Mouse (Mus musculus) cerebellum, postnatal 14 days (tissue): ENCODE data around the gene Gm37240.
A peak's percentile ranks its signal among the peaks of the same experiment; 100 is the strongest.

Experiments used
- DNase-seq, 2 experiments: peaks; one replicate each; pipeline ENCODE4 v3.0.0; 2021; ENCODE audit warnings: mixed read lengths in 2 of 2

Gene Gm37240

GRCm38 (mm10) chr3:85110762-85111161 is 776.6 kb downstream of the Gm37240 start:
- no peak for DNase-seq

DNA sequence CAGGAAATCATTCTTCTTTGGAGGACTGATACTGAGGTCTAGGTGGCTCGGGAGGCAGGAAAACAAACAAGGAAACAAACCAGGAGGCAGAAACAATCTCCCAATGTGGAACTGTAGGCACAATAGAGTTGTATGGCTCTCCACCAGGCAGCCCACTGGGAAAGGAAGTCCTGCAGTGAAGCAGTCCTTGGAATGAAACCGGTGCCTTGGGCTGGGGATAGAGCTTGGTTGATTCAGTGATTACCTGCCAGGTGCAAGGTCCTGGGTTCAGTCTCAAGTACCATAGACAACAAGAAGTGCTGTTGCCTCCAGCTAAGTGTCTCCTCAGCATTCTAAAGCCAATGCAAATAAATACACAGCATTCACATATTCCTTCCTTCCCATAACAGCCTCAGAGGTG is 778.1 kb downstream of the Gm37240 start:
- DNase-seq, result no peak

DNA sequence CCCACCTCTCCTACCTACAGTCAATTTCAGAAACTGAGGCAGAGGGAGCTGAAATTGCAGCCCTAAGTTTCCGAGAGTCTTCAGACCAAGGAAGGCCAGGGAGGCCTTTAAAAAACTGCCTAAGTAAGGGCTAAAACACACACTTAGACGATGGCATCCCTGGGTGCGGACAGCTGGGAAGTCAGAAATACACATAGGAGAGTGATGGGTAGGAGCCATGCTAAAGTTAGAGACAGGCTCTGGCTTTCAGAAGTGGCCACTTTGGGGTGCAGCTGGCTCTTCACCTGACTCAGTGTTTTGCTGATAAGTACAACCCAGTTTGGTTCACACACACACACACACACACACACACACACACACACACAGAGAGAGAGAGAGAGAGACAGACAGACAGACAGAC is 778.9 kb downstream of the Gm37240 start:
- DNase-seq, result no peak

DNA sequence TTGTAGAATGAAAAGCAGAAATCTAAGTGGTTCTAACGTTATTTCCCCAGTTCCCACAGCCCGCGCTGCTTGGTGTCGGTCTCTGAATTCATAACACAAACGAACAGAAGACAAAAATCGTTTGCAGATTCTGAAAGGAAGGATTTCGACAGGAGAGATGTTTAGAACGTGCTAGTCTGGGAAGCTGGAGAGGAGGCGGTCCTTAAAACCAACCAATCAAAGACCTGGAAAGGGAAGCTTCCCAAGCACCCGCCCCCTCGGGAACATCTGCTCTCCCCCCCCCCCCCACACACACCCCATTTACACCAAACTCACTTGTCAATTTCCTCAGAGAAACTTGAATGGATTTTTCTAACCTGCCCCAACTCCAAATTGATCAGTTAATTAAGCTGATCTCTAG is 780.4 kb downstream of the Gm37240 start:
- DNase-seq, result no peak

DNA sequence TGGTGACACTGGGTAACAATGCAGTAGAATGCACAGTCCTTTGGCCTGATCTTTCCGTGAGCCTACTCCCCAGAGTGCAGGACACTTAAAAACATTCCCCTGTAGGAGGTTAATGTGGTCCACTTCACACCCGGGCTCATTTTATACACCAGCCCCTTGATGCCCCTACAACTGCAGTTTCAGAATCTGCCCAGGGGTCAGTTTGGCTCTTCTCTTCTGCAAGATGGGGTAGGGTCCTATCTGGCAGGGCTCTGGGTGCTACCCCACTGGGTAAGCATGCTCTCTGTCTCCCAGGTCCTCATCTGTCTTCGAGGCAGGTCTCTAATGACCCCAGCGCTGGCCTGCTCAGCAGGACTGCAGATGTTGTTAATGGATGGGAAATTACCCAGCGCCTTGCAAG is 783.0 kb downstream of the Gm37240 start:
- no peak for DNase-seq

GRCm38 (mm10) chr3:85080882-85081558 is 806.3 kb downstream of the Gm37240 start:
- no peak for DNase-seq

DNA sequence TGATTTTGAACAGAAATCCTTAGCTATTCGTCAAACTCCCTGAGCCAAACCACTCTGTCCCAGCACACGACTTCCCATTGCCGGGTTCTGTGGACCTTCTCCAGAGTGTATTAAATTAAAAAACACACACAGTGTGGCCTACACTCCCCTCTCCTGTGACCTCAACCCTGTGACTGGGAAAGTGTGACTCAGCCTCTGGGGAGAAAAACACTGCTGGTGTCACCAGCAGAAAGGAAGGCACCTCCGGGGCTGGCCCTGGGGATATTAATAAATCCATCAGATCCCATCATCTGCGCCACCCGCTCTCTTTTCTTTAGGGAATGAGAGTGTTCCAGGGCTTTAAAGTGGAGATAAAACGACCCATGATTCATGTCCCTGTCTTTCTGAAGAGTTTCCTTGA is 823.2 kb downstream of the Gm37240 start:
- DNase-seq, result no peak

DNA sequence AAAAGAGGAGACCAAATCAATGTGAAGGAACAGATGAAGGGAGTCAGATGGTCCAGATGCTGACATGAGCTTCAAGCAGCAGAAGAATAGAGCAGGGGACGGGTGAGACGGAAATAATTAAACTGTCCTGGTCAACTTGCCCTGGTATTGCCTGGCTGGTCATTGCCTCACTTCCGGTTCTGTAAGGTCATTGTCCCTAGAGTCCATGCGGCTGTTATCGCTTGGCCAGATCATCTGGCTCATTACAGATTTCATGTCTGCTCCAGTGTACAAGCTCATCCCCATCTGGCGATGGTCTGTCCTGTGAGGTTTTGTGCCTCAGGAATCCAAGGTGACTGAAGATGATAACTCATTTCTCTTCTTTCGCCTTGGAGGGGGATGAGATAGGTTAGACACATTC is 827.2 kb downstream of the Gm37240 start:
- DNase-seq, result no peak

GRCm38 (mm10) chr3:85057245-85057644 is 830.1 kb downstream of the Gm37240 start:
- no peak for DNase-seq

- DNase-seq, result no peak
Measured at GRCm38 (mm10) chr3:85053526-85053925, 833.8 kb downstream of the Gm37240 start.

DNA sequence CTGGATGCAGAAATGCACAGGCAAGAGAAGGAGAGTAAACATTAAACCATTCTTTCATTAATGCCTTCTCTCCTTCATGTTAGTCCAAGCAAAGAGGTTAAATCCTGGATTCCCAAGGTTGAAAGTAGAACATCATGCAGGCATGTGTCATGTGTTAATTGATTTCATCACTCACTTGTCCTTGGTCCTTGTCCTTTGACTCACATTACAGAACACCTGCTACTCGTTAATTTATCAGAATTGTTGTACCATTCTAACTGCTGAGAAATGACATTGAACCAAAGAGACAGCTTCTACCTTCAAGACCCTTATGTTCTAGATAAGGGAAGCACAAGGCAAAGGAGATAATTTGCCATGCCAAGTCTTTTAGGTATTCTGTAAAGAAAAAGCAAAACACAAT is 835.1 kb downstream of the Gm37240 start:
- no peak for DNase-seq

GRCm38 (mm10) chr3:85048569-85048968 is 838.7 kb downstream of the Gm37240 start:
- DNase-seq, result no peak

DNA sequence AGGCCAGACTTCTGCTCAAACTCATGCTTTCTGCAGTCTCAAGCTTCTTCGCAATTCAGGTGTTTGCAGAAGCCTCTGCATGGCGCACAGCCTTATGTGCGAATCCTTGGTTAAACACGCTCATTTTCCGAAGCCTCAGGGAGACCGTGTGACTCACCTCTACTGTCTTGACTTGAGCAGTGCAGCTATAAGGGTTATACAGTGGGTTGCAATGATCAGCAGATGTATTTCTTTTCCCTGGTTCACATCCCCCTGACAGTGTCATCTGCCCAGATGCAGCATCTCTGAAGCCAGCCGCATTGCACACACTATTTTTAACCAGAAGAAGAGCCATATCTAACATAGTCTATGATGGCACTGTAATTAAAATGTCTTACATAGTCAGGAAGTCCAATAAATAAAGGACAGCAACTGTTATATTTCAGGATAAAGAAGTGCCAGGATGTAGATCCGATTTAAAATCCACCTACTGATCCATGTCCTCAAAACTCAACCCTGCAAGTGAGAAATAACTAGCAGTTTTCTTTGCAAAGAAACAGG is 843.6 kb downstream of the Gm37240 start:
- DNase-seq, result no peak

DNA sequence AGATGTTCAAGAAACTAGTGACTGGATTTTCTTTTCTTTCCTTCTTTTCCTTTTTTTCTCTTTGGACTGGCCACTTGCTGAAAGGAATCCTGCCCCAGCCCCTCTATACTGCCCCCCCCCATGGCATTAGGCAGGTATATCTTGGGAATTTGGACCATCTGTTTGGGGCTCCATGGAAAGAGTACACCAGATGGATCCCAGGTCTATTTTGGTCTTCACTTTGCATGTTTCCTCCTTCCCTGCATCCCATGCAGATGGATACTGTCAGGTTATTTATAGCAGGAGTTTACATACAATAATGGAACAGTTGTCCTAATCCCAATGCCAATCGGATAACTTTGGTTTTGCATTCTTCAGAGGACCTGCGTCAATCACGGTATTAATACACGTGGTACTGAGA is 845.2 kb downstream of the Gm37240 start:
- DNase-seq, result peak; percentile 48 to 63

DNA sequence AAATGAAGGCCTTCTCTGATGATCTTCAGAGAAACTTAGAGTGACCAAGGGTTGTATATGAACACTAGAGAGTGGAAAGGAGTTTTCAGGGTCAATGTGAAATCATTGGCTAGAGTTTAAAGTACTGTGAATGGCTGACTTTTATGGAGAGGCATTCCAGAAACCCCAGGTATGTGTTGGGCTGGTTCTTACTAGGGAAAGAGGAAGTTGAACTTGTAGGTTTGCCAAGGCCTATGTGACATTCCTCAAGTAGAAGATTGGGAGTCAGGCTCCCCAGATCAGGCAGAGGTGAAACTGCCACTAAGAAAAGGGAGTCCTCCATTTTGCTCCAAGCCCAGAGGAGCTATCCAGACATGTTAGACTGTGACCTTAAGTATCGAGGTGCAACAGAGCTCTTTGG is 858.2 kb downstream of the Gm37240 start:
- no peak for DNase-seq

- DNase-seq, result no peak
Measured at GRCm38 (mm10) chr3:85024817-85025705, 862.3 kb downstream of the Gm37240 start.

- DNase-seq, result no peak
Measured at GRCm38 (mm10) chr3:85024237-85024636, 863.1 kb downstream of the Gm37240 start.

DNA sequence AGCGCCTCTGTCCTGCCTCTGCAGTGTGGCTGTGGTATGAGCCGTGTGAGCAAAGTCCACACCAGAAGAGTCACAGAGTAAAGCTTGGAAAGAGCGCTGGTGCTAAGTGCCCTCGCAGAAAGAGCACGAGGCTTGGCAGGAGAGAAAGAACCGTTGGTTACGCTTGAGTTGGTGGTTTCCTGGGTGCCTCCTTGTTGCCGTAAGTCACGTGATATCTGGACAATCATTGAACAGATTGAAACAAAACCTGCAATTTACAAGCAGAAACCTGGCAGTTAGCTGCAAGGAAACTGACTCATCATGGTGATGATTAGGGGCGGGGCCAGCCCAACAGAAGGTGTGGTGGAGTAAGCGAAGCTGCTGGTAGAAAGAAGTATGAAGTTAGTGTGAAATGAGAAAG is 864.5 kb downstream of the Gm37240 start:
- DNase-seq, result no peak

DNA sequence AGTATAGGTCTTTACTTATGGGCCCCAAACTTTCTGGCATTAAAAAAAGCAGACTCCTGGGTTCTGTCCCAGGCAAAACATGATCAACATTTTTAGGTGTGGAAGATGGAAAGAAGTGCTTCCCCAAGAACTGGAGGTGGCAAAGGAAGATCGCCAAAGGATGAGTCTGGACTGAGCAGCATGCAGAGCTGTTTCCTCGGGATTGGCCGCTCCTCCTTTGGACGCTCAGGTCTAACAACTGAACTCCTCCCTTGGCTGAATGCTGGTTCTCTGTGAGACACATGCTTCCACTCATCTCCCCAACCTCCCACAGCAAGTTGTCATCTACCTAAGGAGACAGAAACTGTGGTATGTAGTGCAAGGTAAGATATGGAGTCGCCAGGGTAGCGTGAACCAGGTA is 865.5 kb downstream of the Gm37240 start:
- DNase-seq, result no peak

DNA sequence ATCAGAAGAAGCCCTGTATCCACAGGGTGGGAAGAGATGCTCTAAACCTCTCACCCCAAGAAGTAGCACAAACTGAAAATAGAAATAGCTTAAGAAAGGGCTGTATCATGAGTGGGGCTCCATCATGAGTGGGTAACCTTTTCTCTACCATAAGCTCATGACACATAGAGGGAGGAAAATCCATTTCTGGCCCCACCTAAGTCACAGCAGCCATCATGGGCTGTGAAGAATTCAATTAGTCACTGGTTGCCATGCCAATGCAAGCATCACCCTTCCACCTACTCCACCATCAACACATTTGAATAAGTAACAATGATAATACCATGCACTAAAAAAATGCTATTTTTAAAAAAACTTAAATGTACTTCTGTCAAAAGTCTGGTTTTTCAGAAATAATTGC is 867.2 kb downstream of the Gm37240 start:
- DNase-seq, result no peak

- DNase-seq, result peak; percentile 36 to 51
Measured at GRCm38 (mm10) chr3:85015667-85016066, 871.7 kb downstream of the Gm37240 start.

- DNase-seq, result peak; percentile 37 to 45
Measured at GRCm38 (mm10) chr3:85012889-85013288, 874.4 kb downstream of the Gm37240 start.

GRCm38 (mm10) chr3:85005257-85005656 is 882.1 kb downstream of the Gm37240 start:
- no peak for DNase-seq

DNA sequence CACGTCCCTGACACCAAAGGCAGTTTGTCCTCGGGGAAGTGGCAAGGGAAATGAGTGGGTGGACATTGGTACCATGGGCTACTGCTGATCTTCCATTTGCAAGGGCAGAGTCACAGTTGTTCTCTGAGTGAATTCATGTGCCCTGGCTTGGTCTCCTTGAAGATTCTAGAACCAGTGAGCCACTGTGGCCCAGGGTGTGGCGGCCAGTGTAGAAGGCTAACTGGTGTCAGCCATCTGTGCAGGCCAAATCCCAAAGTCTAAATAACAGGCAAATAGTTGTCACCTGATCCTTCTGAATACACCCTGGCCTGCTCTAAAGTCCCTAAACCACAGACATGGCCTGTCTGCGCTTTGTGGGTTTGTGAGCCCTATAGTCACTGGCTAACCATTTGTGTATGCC is 898.4 kb downstream of the Gm37240 start:
- no peak for DNase-seq
